Mouse (Mus musculus) ZHBTc4 (cell line): ENCODE data around the gene Ercc1.

Experiments
- DNase-seq: peaks from one replicate; pipeline ENCODE4 v3.0.0-alpha.2; 2011; ENCODE audit warnings: low read depth, low spot score

Ercc1 gene

DNA sequence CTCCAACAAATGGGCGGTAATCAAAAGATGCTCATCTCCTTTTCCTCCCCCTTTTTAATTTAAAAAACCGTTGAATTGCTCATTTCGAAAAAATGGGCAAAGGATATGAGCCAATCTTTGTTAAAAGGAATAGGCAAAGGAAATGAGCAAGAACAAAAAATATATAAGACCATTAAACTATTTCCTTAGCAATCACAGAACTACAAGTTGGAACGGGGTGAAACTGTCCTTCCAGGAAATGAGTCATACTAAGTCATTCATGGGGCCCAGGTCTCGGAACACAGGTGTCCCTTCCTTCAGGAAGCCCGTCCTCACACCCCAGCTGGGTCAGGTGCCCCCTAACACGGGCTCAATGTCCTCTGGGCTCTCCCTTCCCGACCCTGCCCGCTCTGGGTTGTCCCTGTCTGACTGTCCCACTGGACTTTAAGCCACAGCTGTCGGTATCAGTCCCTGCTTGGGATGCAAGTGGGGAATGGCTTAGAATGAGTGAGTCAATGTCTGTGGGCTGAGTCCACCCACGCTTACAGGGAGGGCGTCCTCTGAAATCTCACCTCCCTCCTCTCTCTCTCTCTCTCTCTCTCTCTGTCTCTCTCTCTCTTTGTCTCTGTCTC, at the start of gene Ercc1:
Gene Ercc1, plus strand, starts transcription at position 542 of the 611 bp plus-strand sequence.
- no peak for DNase-seq

DNA sequence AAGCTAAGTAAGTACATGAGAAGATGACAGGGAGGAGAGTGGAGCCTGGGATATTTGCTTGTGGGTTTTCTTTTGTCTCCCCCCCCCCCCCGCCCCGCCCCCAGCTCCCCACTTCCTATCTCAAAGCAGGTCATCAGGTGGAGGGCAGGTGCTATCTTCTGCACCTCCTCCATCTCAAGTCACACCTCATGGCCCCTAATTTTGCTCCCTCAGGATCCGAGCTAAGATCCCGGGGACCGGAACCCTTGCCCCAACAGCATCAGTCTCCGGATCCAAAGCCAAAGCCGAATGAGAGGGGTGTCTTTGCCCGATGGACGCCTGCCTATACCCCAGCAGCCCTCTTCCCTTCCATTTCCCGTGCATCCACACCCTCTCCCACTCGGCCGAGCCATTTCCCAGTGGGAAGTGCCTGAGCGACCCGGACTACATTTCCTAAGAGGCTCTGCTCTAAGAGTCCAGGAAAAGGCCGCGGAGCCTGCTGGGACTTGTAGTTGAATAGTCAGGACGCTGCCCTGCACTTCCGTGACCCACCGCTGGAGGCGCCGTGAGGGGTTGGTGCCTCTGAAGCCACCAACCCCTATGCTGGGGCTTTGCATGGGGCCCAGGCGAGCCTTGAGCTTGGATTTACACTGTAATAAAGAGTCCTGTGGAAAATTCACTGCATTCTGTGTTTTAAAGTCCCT, 48.9 kb upstream of the Ercc1 start:
- peak; percentile 97 for DNase-seq

DNA sequence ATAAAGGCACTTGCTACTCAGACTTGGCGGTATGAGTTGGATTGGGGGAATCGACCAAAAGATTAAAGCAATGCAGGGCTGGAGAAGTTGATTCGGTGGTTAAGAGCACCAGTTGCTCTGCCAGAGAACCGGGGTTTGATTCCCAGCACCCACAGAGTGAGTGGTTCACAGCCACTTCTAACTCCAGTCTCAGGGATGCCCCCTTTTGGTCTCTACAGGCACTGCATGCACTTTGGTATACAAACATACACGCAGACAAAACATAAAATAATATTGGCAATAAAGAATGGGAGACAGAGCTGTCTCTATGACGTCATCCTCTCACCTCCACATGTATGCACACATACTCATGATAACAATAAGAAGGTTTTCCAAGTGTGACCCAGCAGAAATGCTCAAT, 47.5 kb upstream of the Ercc1 start:
- peak; percentile 57 for DNase-seq

DNA sequence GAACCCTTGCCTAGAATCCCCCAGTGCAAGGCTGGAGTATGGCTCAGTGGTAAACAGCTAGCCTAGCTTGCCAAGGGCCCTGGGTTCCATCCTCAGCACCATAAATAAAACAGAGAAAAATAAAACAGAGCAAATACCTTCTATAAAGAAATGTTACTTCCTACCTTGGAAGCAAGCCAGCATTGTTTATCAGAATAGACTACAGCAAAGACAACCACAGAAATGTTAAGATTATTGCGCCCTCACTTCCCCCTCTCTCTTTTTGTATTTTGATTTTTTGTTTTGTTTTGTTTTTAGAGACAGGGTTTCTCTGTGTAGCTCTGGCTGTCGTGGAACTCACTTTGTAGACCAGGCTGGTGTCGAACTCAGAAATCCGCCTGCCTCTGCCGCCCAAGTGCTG, 46.8 kb upstream of the Ercc1 start:
- no peak for DNase-seq

DNA sequence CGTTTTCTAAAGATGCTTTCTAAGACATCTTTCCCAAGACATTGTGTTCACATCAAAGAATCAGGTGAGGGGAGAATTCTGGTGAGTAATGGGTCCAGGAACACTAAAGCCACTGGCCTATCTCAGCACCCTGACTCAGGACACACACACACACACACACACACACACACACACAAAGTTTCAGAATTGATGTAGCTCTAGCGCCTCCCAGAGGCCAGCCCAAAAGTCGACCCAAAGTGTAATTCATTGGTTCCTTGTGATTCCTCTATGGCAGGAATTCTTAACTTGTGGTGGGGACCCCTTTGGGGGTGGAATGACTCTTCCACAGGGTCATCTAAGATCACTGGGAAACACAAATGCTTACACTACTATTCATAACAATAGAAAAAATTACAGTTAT, 45.4 kb upstream of the Ercc1 start:
- peak; percentile 63 for DNase-seq

DNA sequence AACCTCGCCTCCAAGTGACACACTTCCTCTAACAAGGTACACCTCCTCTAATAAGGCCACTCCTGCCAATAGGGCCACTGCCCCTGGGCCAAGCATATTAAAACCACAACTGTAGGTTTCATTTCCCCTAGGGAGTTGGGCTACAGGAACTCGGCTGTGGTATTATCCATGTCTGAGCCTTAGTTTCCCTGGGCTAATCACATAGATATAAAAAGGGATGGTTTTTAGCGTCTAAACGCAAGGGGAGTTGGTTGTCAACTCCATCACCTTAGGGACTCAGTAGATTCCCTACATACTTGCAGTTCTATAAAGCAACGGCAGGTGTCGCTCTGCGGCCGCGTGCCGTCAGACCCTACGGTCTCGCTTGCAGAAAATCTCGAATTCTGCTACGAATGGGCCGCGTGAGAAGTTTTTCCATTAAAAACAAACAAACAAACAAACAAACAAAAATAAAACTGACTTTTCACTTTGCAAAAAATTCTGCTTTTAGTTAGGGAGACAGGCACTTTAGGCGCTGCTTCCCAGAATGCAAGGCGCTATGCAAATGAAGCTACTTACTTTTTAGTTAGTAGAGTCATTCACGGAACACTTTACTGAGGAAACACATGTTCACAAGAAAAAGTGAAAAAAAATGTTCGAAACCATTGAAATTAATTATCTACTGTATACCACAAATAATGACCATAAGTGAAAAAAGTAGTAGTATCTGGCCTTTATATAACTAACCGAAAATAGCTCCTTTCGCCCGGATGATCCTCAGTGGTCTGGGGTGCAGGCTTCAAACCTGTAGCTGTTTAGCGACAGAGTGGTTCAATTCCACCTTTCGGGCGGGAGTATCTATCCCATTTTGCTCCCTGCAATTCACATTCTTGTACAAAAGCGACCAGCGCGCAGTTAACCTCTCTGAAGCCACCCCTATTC, 43.8 kb upstream of the Ercc1 start:
- DNase-seq, result peak; percentile 88

DNA sequence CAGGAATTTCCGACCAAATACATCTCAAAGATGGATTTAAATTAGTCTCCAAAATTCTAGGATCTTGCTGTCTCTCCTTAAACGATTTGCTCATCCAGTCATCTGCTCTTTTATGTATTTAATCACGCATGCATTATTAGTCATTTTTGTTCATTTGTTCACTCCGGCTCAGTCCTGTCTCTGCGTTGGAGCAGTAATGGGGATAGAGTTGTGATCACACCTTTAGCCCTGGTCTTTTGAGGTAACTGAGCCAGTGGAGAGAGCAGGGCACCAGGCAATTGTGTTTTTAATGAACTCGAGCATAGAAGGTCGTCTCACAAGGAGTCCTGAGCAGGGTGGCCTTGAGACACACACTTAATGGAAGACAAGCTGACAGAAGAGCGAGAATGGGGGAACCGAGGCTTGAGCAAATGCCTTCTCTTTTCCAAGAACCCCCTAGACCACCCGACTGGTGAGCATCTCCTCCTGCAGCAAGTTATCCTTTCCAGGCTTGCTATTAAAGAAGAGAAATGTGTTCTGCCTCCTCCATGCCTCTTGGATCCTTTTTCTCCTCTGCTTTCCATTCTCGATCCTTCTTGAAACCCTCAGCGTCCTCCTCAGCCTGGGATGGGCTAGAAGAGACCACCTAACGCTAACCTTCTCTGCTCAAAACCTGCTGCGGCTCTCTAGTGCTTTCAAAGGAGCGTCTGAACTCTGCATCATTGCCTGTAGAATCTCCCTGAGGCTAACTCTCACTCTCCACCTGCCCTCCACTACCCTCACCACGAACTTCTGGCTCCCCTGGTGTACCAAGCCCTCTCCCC, 42.9 kb upstream of the Ercc1 start:
- DNase-seq, result no peak

DNA sequence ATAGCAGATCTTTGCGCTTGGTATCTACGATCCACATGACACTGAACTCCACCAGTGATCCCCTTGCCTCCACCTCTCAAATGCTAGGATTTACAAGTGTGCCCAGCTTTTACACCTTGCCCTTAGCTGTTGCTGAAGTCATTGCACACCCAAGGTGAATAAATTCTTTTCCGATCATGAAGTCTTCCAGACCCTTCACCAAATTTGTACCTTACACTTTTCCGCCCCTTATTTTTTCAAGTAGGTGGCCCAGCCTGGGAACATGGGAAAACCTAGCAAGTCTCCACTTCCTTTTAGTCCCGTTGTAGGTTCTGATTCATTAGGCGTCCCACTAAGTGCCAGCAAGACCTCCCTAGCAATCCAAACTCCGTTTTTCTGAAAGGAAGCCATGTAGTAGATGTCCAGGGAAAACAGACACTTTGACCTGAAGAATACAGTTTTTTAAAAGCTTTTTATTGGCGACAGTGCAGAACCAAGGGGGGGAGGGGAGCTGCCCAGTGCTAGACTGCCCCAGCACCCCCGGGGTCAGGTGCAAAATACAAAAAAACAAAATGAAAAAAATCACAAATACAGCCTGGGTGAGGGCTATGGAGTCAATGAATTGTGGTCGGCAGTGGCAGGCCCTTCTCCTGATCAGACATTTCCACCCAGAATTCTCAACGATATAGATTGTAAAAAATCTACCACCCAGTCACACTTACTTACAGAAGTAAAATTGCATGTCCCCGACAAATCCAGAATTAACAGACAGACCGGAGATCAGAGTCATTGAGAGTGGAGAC, 42.1 kb upstream of the Ercc1 start:
- DNase-seq, result no peak

DNA sequence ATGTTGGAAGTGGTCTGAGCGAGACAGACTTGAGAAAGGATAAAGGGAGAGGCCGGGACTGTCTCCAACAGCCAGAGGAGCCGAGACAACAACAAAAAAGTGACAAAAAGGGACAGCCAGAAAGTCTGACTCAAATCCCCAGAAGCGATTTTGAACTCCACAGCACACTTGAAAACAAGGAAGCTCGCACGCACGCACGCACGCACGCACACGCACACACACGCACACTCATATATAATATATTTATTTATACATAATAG, 41.6 kb upstream of the Ercc1 start:
- DNase-seq, result no peak

DNA sequence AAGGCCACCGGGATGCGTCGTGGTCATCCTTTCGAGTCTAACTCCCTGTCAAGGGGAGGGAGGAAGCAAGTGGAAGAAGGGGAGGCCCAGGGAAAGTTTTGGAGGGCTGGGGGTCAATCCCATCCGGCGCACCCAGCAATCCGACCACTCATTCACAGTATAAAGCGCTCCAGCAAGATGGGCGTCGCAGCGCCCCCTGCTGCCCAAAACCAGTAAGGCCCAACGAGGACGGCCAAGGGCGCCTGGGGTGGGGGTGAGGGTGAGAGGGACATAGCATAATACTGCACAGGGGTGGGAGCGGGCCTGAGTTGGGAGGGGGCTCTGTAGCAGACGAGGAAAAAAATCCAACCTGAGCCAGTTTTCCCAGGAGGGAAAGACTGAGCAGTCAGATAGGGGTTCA, 40.8 kb upstream of the Ercc1 start:
- DNase-seq, result peak; percentile 89

DNA sequence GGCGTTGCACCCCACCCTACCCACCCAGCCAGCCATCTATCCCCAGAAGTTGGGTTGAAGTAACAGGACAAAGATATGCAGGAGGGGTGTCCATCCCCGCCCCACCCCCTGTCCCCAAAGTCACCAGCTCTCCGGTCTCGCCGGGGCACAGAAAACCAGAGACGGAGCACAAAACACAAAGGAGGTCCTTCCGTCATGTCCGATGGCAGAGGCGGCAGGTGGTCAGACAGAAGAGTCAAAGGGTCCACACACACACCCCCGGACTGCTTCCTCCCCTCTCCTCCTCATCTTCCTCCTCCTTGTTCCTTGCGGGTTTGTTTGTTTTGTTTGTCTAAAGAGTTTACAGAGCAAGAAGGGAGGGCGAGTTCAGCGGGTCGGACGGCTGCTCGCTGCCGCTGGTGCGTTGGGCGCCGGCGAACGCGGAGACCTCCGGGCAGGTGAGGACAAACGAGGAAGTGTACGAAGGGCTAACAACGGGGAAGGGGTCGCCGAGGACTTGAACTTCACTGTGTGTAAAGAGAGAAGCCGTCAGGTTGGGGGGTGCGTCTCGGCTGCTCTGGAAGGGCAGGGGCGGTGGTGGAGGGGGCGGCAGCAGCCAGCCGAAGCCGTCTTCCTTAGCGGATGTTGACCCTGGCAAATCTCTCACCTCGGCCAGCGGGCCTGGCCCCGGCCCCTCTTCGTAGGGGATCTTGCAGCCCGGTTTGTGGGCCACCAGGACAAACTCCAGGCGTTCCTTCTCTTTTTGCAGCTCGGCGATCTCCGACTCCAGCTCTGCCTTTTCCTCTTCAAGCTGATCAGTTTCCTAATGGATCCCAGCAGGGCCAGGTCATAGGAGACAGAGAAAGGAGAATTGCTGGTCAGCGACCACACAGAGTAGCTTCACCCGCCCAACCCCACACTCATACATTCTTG, 39.8 kb upstream of the Ercc1 start:
- no peak for DNase-seq

DNA sequence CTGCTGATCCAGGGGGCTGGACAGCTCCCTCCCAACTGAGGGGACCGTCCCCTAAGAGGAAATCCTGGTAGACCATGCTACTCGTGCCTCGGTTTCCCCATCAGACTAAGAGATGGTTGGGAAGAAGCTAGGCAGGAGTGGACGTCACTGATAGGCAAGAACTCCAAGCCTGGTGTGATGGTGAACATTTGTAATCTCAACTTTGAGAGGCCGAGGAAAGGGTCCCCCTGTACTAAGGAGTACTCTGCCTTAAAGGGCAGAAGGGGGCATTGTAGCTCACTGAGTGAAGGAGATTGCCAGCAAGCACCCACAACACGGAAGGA, 39.2 kb upstream of the Ercc1 start:
- DNase-seq, result no peak

DNA sequence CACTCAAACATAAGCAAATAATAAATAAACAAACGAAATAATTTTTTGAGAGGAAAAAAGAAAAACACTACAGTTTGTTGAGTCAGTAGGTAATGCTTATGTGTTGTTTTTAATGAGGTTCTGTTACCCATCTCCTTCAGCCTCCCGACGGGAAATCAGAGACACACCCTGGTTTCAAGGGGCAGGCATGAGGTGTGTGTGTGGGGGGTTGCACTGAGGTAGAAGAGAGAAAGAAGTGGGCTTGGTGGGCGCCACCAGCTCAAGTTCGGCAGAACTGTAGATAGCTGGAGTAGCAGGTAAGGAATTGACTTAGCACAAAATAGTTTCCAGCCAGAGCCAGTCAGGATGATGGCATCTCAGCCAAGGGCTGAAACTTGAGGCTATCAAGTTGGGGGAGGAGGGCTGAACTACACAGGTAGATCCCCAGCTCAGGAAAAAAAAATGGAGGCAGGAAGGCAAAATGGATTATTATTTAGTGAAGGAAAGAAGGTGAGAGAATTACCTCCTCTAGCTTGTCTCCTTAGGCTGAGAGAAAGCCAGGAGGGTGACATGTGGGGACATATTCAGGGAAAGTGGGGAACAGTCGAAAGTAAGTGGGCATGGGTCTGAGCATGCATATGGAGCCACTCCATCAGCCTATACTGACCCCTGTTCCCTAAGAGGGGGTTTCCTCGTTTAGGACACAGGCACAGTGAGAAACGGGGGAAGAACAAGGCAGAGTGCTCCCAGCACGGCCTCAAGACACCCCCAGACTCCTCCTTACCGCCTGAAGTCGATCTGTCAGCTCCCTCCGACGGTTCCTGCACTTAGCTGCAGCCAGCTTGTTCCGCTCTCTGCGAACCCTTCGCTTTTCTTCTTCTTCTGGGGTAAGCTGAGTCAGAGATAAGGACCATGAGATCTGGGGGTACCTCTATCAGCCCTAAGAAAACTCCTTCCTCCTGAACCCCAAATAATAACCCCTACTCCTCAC, 38.5 kb upstream of the Ercc1 start:
- no peak for DNase-seq

DNA sequence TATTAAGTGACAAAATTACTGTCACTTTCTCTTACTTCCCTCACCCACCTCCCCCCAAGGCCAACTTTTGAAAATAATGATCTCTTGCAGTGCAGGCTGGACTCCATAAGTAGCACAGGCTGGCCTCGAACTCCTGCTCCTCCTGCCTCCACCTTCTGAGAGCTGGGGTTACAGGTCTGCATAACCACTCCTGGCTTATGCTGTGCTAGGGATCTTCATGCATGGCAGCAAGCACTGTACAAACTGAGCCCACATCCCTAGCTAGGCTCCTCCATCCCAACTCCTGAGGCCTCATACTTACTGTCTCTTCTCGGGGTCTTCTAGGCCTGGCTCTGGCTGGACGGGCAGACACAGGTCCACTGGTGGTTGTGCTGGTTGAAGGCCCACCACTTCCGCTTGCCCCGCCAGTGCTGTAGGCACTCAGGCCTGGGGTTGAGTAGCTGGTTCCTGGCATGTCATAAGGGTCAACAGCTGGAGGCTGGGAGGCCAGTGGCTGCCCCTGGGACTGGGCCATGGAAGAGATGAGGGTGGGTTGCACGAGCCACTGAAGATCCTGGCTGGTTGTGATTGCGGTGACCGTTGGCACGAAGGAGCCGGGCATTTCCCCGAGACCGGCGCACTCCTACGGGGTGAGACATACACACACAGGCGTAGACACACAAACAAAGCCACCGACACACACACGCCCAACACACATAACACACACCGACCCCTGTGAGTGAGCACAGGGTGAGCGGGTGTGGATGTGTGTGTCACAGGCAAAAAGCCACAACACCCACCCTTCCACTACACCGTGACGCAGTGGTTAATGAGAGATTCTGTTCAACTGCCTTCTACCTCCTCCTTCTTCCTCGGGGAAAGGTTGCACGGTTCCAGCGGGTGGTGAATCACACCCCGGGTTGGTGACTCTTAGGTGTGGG, 37.5 kb upstream of the Ercc1 start:
- DNase-seq, result no peak

DNA sequence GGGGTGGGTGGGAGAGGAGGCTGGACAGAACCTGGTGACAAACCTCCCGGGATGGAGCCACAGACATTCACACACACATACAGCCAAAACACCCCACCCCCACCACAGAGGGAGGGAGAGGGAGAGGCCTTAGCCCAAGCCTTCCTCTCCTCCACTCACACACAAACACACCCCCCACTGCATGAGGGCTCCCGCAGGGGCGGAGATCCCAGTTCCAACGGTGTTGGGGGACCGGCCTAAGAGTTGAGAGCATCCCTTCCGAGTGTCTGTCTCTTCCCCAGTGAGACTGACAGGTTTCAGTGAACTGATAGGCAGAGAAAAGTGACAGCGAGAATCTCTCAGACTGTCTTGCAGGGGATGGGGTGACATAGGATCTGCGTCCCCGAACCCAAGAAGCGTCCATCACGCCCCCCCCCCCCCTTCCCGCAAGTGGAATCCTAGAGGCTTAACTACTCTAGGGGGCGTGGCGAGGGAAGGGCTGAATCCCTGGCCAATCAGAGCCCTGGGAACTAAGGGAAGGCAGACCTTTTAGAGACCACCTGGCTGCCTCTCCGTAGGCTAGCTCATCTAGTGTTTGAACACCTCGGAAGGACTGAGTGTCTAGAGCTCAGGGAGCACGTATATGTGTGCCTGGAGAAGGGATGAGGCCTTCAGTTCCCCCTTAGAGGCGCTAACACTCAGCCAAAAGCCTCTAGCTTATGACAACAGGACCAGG, 36.7 kb upstream of the Ercc1 start:
- DNase-seq, result peak; percentile 90

DNA sequence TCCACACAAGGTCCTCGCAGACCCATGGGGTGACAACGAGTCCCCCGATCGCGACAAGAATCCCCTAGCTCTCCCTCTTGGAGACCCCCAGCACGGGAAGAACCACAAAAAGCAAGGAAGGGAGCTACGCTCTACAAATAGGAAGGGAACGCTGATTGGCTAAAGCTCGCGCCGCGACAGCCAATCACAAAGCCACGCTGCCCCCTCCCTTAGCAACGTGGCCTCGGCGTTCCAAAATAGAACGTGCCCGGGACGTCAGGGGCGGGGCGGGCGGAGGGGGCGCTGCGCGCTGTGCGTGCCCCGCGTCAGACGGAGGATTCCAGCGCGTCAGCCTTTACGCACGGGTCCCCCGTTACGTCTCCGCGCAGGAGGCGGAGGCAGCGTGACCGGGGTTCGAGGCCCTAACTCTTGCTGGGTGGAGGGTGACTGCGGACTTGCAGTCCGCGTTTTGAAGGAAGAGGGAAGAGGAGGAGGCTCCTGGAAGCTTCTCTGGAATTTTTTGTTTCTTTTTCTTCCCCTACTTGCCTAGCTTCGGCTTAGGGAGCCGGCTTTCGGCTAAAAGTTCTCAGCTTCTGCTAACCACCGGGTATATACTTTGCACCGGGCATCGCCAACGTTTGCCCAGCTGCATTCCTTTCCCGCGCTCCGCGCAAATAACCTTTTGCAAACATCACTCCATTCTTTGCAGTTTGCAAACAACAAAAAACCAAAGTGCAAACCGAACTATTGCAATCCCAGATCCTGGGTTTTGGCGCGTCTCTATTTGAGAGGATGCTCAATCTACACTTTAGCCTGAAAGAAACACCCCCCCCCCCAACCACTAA, 35.9 kb upstream of the Ercc1 start:
- DNase-seq, result peak; percentile 98
